Mouse (Mus musculus) layer of hippocampus, adult 11-12 months (tissue): ENCODE measurements at regions not wholly inside any gene's neighbourhood (a gene's known extent, or its start where the extent isn't known, plus 50 kb on each side); places are given as distances from the start of the nearest gene placed in this dataset.
A peak's percentile ranks its signal among the peaks of the same experiment; 100 is the strongest.

Experiments used
- DNase-seq: peaks from one replicate; pipeline ENCODE4 v3.0.0; 2022; ENCODE audit warnings: low spot score

GRCm38 (mm10) chr14:97694238-97694637 is 475.3 kb downstream of the Dach1 start:
- DNase-seq, result no peak

DNA sequence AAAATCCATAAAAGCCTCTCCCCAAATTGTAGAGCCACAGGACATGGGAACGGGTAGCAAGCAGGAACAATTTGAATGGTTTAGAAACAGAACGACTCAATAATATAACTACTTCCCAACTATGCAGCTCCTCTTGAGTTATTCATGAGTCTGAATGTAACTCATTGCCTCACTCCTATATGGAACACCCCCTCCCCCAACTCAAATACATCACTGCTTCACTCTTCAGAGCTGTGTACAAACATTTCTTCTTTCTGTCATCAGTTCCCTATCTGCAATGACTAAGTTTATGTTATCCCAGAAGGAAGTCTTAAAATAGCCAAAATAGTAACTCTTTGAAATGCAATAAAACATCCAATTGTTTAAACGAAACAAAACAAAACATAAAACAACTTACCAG is 484.9 kb downstream of the Dach1 start:
- DNase-seq, result no peak

- no peak for DNase-seq
These were observed 501.8 kb downstream of the Dach1 start for GRCm38 (mm10) chr14:97667806-97668205.

DNA sequence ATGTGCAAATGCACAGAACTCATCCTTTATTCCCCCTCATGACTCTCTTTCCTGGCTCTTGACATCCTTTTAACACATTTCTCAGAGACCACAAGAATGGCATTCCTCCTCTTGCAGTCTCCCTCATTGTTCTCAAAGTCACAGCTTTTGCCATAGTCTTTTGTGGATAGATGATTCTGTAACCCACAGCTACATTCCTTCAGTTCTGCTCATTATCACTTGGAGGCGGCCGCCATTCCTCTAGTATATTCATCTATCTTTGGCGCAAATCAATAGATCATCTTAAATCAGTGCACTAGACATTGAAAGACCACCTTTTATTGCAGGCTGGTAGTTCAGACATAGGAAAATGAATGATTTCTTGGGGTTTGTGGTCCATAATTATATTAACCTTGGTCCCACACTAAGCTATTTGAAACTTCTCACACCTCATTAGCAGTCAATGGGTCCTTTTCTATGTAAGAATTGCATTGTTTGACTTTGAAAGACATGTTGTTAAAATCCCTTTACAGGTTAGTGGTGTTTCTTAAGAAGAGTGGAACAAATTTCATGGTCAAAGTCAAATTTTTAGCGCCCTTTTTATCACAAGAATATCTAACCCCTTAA is 531.3 kb downstream of the Dach1 start:
- no peak for DNase-seq

DNA sequence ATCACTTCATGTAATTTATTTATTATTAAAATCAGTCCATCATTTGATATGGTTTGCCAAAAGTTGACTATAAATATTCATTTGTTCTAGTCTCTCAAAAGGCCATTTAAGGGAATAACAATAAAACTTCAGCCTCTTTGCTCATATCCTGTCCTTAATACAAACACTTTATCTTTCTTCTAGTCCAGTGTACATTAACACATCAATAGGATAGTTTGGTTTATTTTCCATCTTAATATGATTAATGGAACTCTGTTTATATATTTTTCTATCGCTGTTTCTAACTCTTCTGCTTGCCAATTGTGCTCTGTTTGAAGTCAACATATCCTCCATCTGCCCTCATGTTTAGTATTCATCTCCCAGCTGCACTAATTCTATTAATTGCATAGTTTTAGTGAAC is 558.1 kb downstream of the Dach1 start:
- DNase-seq, result no peak

DNA sequence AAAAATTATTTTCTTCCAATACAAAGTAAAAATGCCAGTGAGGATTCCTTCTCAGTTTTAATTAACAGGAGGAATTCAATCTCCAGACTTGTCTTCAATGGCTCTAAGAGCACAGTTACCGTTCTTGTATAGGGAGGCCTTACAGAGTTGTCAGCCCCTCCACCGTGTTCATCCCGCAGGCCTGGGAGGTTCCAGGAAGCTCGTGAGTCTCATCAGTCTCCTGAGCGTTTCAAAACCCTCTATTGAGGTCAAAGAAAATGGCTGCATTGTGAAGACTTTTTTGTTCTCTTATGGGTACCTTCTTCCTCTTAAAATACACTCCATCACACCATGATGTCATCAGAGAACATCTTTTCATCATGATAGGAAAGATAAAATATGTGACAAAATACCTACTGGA is 572.9 kb downstream of the Dach1 start:
- no peak for DNase-seq

- no peak for DNase-seq
These were observed 581.0 kb downstream of the Dach1 start for GRCm38 (mm10) chr14:97588611-97589010.

DNA sequence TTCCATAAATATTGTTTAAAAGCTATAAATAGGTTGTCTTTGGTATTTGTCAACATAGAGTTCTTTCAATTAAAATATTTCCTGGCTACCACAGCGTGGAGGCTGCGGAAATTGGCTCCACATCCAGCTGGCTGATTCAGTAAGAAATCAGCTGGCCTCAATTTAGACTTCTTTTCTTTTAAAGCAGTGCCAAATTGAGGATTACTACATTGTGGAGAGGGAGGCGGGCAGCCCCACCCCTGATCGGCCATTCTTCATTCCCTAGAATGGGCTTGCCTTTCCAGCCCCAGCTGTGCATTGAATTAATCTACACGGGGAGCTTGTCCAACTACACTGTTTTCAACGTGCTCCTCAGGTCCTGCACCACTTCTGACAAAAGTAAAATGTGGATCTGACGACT is 581.4 kb downstream of the Dach1 start:
- DNase-seq, result peak; percentile 12

GRCm38 (mm10) chr14:97586962-97587361 is 582.6 kb downstream of the Dach1 start:
- no peak for DNase-seq

- DNase-seq, result no peak
These were observed 599.3 kb downstream of the Dach1 start for GRCm38 (mm10) chr14:97570274-97570673.

- DNase-seq, result no peak
These were observed 609.3 kb downstream of the Dach1 start for GRCm38 (mm10) chr14:97560121-97560907.

DNA sequence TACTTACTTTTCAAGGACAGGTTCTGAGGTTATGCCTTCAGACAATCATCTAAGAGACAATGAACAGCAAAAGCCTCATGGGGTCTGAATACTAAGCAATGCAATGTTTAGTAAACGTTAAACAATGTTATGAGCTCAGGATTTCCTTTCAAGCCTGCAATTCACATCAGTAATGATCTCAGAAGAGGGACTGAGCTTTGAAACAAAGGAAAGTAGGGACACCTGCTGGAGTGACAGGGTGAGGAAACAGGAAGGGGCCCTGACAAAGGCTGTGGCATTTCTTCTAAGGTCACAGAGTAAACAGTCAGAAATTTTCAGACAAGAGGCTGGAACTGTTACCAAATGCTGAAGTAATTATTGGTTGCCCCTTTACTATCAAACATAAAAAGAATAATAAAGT is 610.0 kb downstream of the Dach1 start:
- no peak for DNase-seq

GRCm38 (mm10) chr14:97558289-97558688 is 611.3 kb downstream of the Dach1 start:
- no peak for DNase-seq

GRCm38 (mm10) chr14:97557888-97558287 is 611.7 kb downstream of the Dach1 start:
- DNase-seq, result no peak

GRCm38 (mm10) chr14:97546276-97546675 is 623.3 kb downstream of the Dach1 start:
- no peak for DNase-seq

DNA sequence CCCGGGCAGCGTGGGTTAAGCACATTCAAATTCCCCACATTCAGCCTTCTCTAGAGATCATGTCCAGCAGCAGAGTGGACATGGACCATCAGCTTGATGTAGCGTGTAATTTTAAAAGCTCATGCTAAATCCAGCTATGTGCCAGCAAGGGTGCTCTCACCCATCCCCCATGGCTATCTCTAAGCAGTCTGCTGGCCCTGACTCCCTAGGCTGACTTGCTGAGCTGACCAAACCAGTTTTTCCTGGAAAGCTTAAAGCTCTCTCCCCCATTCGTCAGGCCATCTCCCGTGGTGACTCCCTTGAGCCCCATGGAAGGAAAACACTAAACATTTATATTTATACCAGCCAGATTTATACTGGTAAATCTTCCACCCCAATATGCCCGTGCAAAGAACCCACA is 625.3 kb downstream of the Dach1 start:
- no peak for DNase-seq

DNA sequence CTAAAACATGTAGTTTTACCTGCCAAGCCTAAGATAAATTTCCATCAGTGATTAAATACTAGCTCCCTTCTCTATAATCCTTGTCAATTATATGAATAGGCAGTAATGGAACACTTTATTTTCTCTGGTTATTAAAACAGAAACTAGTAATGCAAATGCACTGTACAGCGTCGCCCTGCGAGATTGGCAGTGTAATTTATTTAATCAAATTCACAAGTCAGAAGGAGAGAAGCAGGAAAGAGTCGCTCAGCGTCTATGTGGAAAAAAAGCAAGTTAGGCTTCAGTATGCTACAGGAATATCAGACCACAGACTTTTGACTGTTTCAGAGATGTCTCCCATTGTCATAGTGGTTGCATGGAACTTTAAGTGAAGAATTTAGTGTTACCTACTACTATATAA is 632.6 kb downstream of the Dach1 start:
- DNase-seq, result no peak

DNA sequence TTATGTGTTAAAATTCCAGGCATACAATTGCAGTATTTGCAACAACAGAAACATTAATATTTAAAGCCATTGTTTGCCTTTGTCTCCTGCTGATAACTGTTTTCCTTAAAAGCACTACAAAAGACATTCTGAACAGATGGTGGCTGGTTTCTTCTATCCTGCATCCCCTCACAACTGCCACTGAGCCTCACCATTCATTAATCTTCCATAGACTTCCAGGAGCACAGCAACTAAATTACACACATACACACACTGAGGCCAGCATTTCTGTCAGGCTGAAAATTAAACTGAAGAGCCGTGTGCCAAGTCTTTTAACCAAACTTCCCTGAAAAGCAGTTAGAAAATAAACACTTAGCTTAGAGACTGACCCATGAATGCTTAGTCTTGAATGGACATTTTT is 658.2 kb downstream of the Dach1 start:
- no peak for DNase-seq

DNA sequence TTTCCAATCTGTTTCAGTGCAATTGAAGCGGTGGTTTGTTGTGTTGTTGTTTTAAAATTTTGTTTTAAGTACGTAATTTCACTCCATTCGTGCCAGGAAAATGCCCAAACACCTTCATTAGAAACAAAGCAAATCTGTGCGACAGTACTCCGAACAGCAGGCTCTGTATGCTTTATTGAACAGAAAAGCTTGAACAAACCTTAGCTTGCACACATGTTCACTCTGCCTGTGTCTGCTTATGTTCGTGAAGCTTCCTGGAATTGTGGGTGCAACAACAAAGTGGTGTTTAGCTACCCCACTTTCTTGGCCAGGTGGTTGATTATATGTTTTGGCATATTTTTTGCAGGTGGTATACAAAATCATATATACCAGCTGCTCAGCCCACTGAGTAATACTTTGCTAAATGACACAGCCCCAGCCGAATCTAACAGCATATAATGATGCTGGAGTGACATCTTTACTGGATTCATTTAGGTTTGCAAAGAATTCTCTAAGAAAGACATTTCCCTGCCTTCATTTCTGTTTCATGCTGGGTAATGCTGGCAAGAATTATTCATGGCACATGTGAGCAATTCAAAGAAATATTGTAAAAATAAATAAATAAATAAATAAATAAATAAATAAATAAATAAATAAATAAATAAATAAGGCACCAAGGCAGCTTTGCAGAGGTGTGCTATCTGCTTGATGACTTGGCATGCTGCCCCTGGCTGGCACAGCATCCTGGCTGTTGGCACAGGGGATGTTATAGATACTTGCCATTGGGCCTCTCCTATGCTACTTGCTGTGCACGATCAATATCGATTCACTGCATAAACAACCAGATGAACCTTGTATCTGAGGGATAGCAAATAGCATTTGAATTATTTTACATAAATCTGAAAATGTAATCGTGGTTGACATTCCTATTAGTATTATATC is 679.9 kb downstream of the Dach1 start:
- no peak for DNase-seq

DNA sequence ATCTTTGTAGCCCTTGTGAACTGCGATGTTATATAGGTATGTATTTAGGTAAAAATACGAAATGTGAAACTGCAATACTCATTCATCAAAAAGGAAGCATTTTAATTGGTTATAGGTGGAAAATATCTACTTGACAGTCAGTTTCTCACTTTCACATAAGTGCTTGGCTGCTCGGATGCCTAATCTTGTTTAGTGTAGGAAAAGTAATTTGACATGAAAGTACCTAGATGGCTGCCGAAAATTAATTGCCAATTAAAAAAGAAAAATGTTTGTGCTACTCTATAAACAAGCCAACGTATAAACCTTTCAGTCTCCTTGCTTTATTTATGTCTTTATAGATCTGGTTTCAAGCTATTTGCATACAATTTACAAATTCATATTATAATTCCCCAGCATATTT is 691.3 kb downstream of the Dach1 start:
- no peak for DNase-seq

GRCm38 (mm10) chr14:97450525-97451235 is 718.9 kb downstream of the Dach1 start:
- no peak for DNase-seq

- DNase-seq, result no peak
These were observed 720.9 kb downstream of the Dach1 start for GRCm38 (mm10) chr14:97448617-97449016.
